Mouse (Mus musculus) forebrain, embryonic 11.5 days (tissue): ENCODE data around the gene Rpusd3. TPM values are rescaled to one million over a fixed set of nuclear protein-coding genes. Genes with fewer than 3 reads are reported as not detected.

Experiments used
- ATAC-seq: fragments of 200-750 bp; cut with Nextera tagmentation; replicated peaks from 2 replicates; pipeline ENCODE4 v1.8.0; 2017; ENCODE audit warnings: moderate TSS enrichment; ENCODE audit not compliant: low FRiP score
- DNase-seq: peaks from one replicate; pipeline ENCODE4 v3.0.0-alpha.2; 2017; ENCODE audit warnings: low spot score
- H3K27ac ChIP-seq: fragments of 300-500 bp; sonication (generic); 2 replicates; pipeline ENCODE4 v1.5.1; 2014; ENCODE audit warnings: low read depth, low read length
- H3K27me3 ChIP-seq: fragments of 300-500 bp; sonication (generic); 2 replicates; pipeline ENCODE4 v1.6.1; 2014; ENCODE audit warnings: mild to moderate bottlenecking, low read length, mixed read lengths; ENCODE audit not compliant: control insufficient read depth, insufficient read depth
- H3K36me3 ChIP-seq: fragments of 300-500 bp; sonication (generic); 2 replicates; pipeline ENCODE4 v1.6.1; 2014; ENCODE audit warnings: mild to moderate bottlenecking, low read length, moderate library complexity, mixed read lengths; ENCODE audit not compliant: control insufficient read depth, insufficient read depth
- H3K4me1 ChIP-seq: fragments of 300-500 bp; sonication (generic); replicated peaks from 2 replicates; pipeline ENCODE4 v1.6.1; 2014; ENCODE audit warnings: low read length, mixed read lengths; ENCODE audit not compliant: control insufficient read depth, insufficient read depth
- H3K4me2 ChIP-seq: fragments of 300-500 bp; sonication (generic); 2 replicates; pipeline ENCODE4 v1.6.1; 2014; ENCODE audit warnings: low read depth, mild to moderate bottlenecking, low read length, moderate library complexity, mixed read lengths; ENCODE audit not compliant: severe bottlenecking
- H3K4me3 ChIP-seq: fragments of 300-500 bp; sonication (generic); 2 replicates; pipeline ENCODE4 v1.5.1; 2014; ENCODE audit warnings: low read depth, low read length
- H3K9ac ChIP-seq: fragments of 300-500 bp; sonication (generic); 2 replicates; pipeline ENCODE4 v1.6.1; 2014; ENCODE audit warnings: low read length
- H3K9me3 ChIP-seq: fragments of 300-500 bp; sonication (generic); 2 replicates; pipeline ENCODE4 v1.6.1; 2016; ENCODE audit warnings: low read length, mixed read lengths; ENCODE audit not compliant: control insufficient read depth
- WGBS: fragments of 180-500 bp; shearing (Covaris S2); extraction: QIAGEN DNeasy Blood & Tissue Kit; methylation state at CpG from one replicate; pipeline ENCODE4 v1.1.7; 2014; 5-methylcytosine and 5-hydroxymethylcytosine counted together
- microRNA-seq: library from miRNA; unstranded; fragments of <30 nt; microRNA quantifications from one replicate; pipeline ENCODE4, GENCODE M21; 2016; ENCODE audit not compliant: insufficient number of aligned reads
- polyA plus RNA-seq: library from polyadenylated mRNA; unstranded; fragments of >200 nt; fragmentation: Nextera tagmentation; extraction: Ambion mirVana; gene quantifications from 2 replicates; pipeline ENCODE4 v1.2.1, GENCODE M21; 2014

Gene Rpusd3
- polyA plus RNA-seq, 1 experiment from 2014 or later, result 26.7 TPM

DNA sequence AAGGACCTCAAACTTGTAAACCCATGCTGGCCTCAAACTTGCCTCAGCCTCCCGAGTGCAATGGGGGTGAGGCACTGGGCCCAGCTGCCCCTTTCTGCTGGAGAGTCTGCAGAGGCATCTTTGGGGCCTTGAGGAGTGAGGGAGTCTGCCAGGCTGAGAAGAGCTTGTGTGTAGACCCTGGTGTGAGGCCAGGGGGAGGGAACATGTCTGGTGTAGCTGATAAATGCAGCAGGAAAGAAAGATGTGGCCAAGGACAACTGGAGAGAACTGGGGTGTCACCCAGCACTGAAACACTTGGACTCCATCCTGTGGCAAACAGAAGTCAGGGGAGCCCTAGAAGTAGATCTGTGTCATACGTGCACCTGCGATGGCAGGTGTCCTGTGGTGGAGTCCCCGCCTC, 45.6 kb downstream of the Rpusd3 start:
- WGBS, result 93% methylated on average over 4 of the region's 4 CpGs
- H3K9ac ChIP-seq, result no peak overlapping the region

DNA sequence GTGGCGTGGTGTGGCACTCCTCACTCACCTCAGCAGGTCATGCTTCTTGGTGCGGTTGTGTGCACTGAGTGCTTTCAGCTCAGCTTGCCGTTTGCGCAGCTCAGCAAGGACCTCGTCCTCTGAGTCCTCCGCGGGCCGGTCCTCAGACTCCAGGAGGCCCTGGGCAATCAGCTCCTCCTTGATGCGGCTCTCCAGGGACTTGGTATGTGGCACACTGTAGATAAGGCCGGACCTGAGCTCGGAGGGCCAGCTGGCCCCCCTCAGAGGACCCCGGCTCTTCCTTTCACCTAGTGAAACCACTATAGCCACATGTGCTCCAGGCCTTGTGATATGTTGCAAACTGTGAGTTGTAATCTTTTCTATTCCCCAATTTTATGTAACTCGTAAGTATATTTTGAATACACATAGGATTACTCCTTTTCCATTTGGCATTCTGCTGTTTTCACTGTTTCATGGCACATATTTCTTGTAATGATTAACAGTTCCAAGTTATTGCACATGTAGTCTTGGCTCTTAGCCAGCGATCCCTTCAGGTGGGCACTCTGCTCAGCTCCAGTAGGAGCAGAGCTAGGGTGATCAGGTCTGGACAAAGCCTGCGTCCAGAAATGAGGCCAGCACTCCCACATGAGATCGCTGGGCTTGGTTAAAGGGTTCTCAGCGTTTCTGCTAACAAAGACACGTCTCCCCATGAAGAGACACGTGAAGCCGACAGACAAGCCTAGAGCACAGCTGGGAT, 48.8 kb downstream of the Rpusd3 start:
- Histone ChIP-seq H3K9me3 (no peaks in the 10 kb centered on the region), H3K4me3 (no peak overlapping the region), H3K4me2 (no peak overlapping the region), H3K27me3 (no peaks in the 10 kb centered on the region), H3K36me3 (peaks cover 11% of the 10 kb centered on the region; the same call in 1 of the 2 replicates), H3K4me1 (no peaks in the 10 kb centered on the region), H3K9ac (no peak overlapping the region), H3K27ac (no peak overlapping the region)
- no peak for DNase-seq
- no peak for ATAC-seq
- WGBS, result 91% methylated on average over 20 of the region's 20 CpGs

More for the DNA sequence above, 45.6 kb downstream of the Rpusd3 start:
- ATAC-seq (no peak), DNase-seq (no peak)
- peaks cover 2% of the 10 kb centered on the region; the same call in 1 of the 2 replicates for H3K4me1 ChIP-seq
- no peak overlapping the region for H3K27ac ChIP-seq
- H3K4me2 ChIP-seq, result no peak overlapping the region
- no peaks in the 10 kb centered on the region for H3K27me3 ChIP-seq
- H3K9me3 ChIP-seq, result no peaks in the 10 kb centered on the region
- H3K36me3 ChIP-seq, result peaks cover 11% of the 10 kb centered on the region; the same call in 1 of the 2 replicates
- H3K4me3 ChIP-seq, result no peak overlapping the region

GRCm38 (mm10) chr6:113368577-113368976, 50.6 kb downstream of the Rpusd3 start:
- ATAC-seq (no peak), DNase-seq (no peak)
- no peak overlapping the region for H3K4me2 ChIP-seq
- no peaks in the 10 kb centered on the region for H3K4me1 ChIP-seq
- H3K36me3 ChIP-seq, result peaks cover 8% of the 10 kb centered on the region; the same call in 1 of the 2 replicates
- no peak overlapping the region for H3K27ac ChIP-seq
- 83% methylated on average over 5 of the region's 5 CpGs for WGBS
- no peaks in the 10 kb centered on the region for H3K9me3 ChIP-seq
- H3K9ac ChIP-seq, result no peak overlapping the region
- H3K27me3 ChIP-seq, result no peaks in the 10 kb centered on the region
- no peak overlapping the region for H3K4me3 ChIP-seq

GRCm38 (mm10) chr6:113368124-113368523, 51.0 kb downstream of the Rpusd3 start:
- H3K4me1 ChIP-seq, result no peaks in the 10 kb centered on the region
- WGBS, result 92% methylated on average over 7 of the region's 7 CpGs

GRCm38 (mm10) chr6:113367574-113367973, 51.6 kb downstream of the Rpusd3 start:
- no peak overlapping the region for H3K27ac ChIP-seq
- H3K9ac ChIP-seq, result no peak overlapping the region
- no peak overlapping the region for H3K4me3 ChIP-seq
- no peaks in the 10 kb centered on the region for H3K27me3 ChIP-seq
- H3K4me1 ChIP-seq, result no peaks in the 10 kb centered on the region
- H3K4me2 ChIP-seq, result no peak overlapping the region
- peaks cover 8% of the 10 kb centered on the region; the same call in 1 of the 2 replicates for H3K36me3 ChIP-seq
- DNase-seq, result no peak
- 100% methylated on average over 1 of the region's 1 CpGs for WGBS
- H3K9me3 ChIP-seq, result no peaks in the 10 kb centered on the region
- no peak for ATAC-seq

More at GRCm38 (mm10) chr6:113368124-113368523, 51.0 kb downstream of the Rpusd3 start:
- H3K4me3 ChIP-seq, result no peak overlapping the region
- ATAC-seq (no peak), DNase-seq (no peak)
- H3K36me3 ChIP-seq, result peaks cover 8% of the 10 kb centered on the region; the same call in 1 of the 2 replicates
- no peak overlapping the region for H3K27ac ChIP-seq
- no peak overlapping the region for H3K4me2 ChIP-seq
- H3K9ac ChIP-seq, result no peak overlapping the region
- H3K27me3 ChIP-seq, result no peaks in the 10 kb centered on the region
- H3K9me3 ChIP-seq, result no peaks in the 10 kb centered on the region

DNA sequence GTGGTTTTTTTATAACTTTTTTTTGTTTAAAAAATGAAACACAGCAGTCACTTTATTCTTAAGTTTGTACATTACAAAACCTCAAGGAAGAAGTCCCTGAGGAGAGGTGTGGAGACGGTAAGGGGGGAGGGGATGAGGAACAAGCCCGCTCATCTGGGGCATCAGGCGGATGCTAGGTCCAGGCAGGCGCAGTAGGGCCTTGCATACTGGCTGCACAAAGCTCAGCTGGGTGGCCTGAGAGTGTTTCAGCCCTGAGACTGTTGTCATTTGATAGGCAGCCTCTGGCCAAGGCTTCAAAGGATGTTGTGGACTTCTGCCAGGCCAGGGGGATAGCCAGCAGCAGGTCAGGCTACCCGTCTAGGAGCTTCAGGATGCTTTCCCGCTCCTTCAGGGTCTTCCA, 52.5 kb downstream of the Rpusd3 start:
- Histone ChIP-seq H3K27me3 (no peaks in the 10 kb centered on the region), H3K9me3 (no peaks in the 10 kb centered on the region), H3K4me2 (no peak overlapping the region), H3K4me1 (no peaks in the 10 kb centered on the region), H3K27ac (no peak overlapping the region), H3K4me3 (no peak overlapping the region), H3K36me3 (peaks cover 8% of the 10 kb centered on the region; the same call in 1 of the 2 replicates), H3K9ac (no peak overlapping the region)
- 93% methylated on average over 6 of the region's 6 CpGs for WGBS
- ATAC-seq (no peak), DNase-seq (no peak)

Small RNA genes lying within 50 kb of the gene (microRNA-seq; reads per million reads assigned to microRNA genes)
- not detected for gene Gm24387

Other genes starting within 250 kb of the Rpusd3 start
- 6.6 and 6.8 TPM in 2 replicates for gene Lhfpl4, start 224.0 kb downstream of the Rpusd3 start, polyA plus RNA-seq
- gene Mtmr14, start 181.5 kb downstream of the Rpusd3 start, polyA plus RNA-seq, result 50.5 and 50.8 TPM in 2 replicates
- 0.13 and 0.52 TPM in 2 replicates for gene Cpne9, start 137.0 kb downstream of the Rpusd3 start, polyA plus RNA-seq
- gene Brpf1, start 112.2 kb downstream of the Rpusd3 start, polyA plus RNA-seq, result 31.9 and 35.4 TPM in 2 replicates
- 14.2 and 14.5 TPM in 2 replicates for gene Ogg1, start 92.4 kb downstream of the Rpusd3 start, polyA plus RNA-seq
- gene Camk1, start 75.4 kb downstream of the Rpusd3 start, polyA plus RNA-seq, result 47.8 and 52.5 TPM in 2 replicates
- gene Tada3, start 41.5 kb downstream of the Rpusd3 start, polyA plus RNA-seq, result 72.5 and 76.3 TPM in 2 replicates
- gene Arpc4, start 41.2 kb downstream of the Rpusd3 start, polyA plus RNA-seq, result 180 and 182 TPM in 2 replicates
- 5.1 and 6.0 TPM in 2 replicates for gene Ttll3, start 30.1 kb downstream of the Rpusd3 start, polyA plus RNA-seq
- gene Cidec, start 16.4 kb upstream of the Rpusd3 start, polyA plus RNA-seq, result not detected in 2 replicates
- gene Jagn1, start 23.2 kb upstream of the Rpusd3 start, polyA plus RNA-seq, result 66.1 and 75.0 TPM in 2 replicates
- 1.0 and 1.2 TPM in 2 replicates for gene Il17re, start 39.1 kb upstream of the Rpusd3 start, polyA plus RNA-seq
- 3.4 and 4.2 TPM in 2 replicates for gene Il17rc, start 52.1 kb upstream of the Rpusd3 start, polyA plus RNA-seq
- gene Creld1, start 64.0 kb upstream of the Rpusd3 start, polyA plus RNA-seq, result 36.3 and 41.6 TPM in 2 replicates
- 1.4 and 2.1 TPM in 2 replicates for gene Prrt3, start 82.6 kb upstream of the Rpusd3 start, polyA plus RNA-seq
- 74.3 and 77.7 TPM in 2 replicates for gene Emc3, start 112.3 kb upstream of the Rpusd3 start, polyA plus RNA-seq
- gene Fancd2, start 112.3 kb upstream of the Rpusd3 start, polyA plus RNA-seq, result 25.0 and 25.1 TPM in 2 replicates
- 0.24 TPM in 1 of 2 replicates, not detected in the other for gene Fancd2os, start 181.4 kb upstream of the Rpusd3 start, polyA plus RNA-seq
- gene Brk1, start 185.4 kb upstream of the Rpusd3 start, polyA plus RNA-seq, result 198 and 200 TPM in 2 replicates
- gene Vhl, start 204.6 kb upstream of the Rpusd3 start, polyA plus RNA-seq, result 63.7 and 64.4 TPM in 2 replicates
- 1.6 and 2.1 TPM in 2 replicates for gene Irak2, start 219.1 kb upstream of the Rpusd3 start, polyA plus RNA-seq